Comparison of ENCODE assay signal across 7 mouse cellular contexts in the genomic region with DNA sequence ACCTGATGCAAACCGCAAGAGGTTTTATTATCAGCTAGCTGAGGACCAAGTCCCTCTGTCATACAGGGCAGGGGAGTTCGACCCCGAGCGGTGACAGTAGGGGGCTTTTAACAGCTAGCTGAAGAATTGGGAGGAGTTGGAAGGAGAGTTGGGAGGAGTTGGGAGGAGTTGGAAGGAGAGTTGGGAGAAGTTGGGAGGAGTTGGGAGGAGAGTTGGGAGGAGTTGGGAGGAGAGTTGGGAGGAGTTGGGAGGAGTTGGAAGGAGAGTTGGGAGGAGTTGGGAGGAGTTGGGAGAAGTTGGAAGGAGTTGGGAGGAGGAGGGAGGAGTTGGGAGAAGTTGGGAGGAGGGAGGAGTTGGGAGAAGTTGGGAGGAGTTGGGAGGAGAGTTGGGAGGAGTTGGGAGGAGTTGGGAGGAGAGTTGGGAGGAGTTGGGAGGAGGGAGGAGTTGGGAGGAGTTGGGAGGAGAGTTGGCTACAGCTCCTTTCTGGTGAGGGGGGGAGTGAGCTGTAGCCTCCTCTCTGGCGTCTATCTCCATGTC. TPM values are rescaled to one million over a fixed set of nuclear protein-coding genes. Genes with fewer than 3 reads are reported as not detected.
"Had no signal": no experiment of that assay in that cellular context is flagged by ENCODE, and none has a peak within 500 bp of the region (broad histone marks: within the 10 kb centered on the region; RNA-seq: fewer than 3 reads in every experiment).

No protein-coding gene starts in this region.

RNA-seq across cellular contexts. Expression of gene Prodh2, which starts 2.2 kb away (rescaled TPM):
- polyA plus RNA-seq: limb, embryonic 12.5 days; lung, adult 2 months; macrophage; midbrain, embryonic 11.5 days; midbrain, embryonic 15.5 days; neural tube, embryonic 13.5 days; thymus, postnatal 0 days had no signal

RNA-seq across cellular contexts. Expression of gene Nphs1, which starts 37.5 kb away (rescaled TPM):
- polyA plus RNA-seq: limb, embryonic 12.5 days; lung, adult 2 months; macrophage; midbrain, embryonic 11.5 days had no signal

RNA-seq across cellular contexts. Expression of gene Kirrel2, which starts 38.1 kb away (rescaled TPM):
- polyA plus RNA-seq: lung, adult 2 months; macrophage had no signal
